Mouse (Mus musculus) midbrain, postnatal 0 days (tissue): ENCODE data around the gene Cmya5. TPM values are rescaled to one million over a fixed set of nuclear protein-coding genes. Genes with fewer than 3 reads are reported as not detected.

Experiments used
- ATAC-seq: fragments of 200-750 bp; cut with Nextera tagmentation; 2 replicates; pipeline ENCODE4 v1.8.0; 2017; ENCODE audit warnings: moderate number of reproducible peaks, mild to moderate bottlenecking, moderate TSS enrichment, moderate library complexity; ENCODE audit not compliant: low FRiP score
- DNase-seq: peaks from one replicate; pipeline ENCODE4 v3.0.0-alpha.2; 2015; ENCODE audit warnings: low spot score
- H3K27ac ChIP-seq: fragments of 300-500 bp; sonication (generic); 2 replicates; pipeline ENCODE4 v1.5.1; 2014; ENCODE audit warnings: low read depth, mild to moderate bottlenecking, low read length, mixed read lengths
- H3K27me3 ChIP-seq: fragments of 300-500 bp; sonication (generic); 2 replicates; pipeline ENCODE4 v1.6.1; 2014; ENCODE audit warnings: low read length, control low read depth, mixed read lengths; ENCODE audit not compliant: insufficient read depth
- H3K36me3 ChIP-seq: fragments of 300-500 bp; sonication (generic); 2 replicates; pipeline ENCODE4 v1.6.1; 2014; ENCODE audit warnings: low read length, control low read depth, mixed read lengths; ENCODE audit not compliant: insufficient read depth
- H3K4me1 ChIP-seq: fragments of 300-500 bp; sonication (generic); 2 replicates; pipeline ENCODE4 v1.6.1; 2014; ENCODE audit warnings: mild to moderate bottlenecking, control low read depth, antibody characterized with exemption, low read length, mixed read lengths; ENCODE audit not compliant: insufficient read depth
- H3K4me2 ChIP-seq: fragments of 300-500 bp; sonication (generic); 2 replicates; pipeline ENCODE4 v1.6.1; 2014; ENCODE audit warnings: low read depth, mild to moderate bottlenecking, low read length, mixed read lengths; ENCODE audit not compliant: poor library complexity, severe bottlenecking
- H3K4me3 ChIP-seq: fragments of 300-500 bp; sonication (generic); 2 replicates; pipeline ENCODE4 v1.5.1; 2014; ENCODE audit warnings: low read depth, mild to moderate bottlenecking, low read length, moderate library complexity
- H3K9ac ChIP-seq: fragments of 300-500 bp; sonication (generic); replicated peaks from 2 replicates; pipeline ENCODE4 v1.6.1; 2014; ENCODE audit warnings: mild to moderate bottlenecking, low read length, moderate library complexity, mixed read lengths; ENCODE audit not compliant: poor library complexity, severe bottlenecking
- H3K9me3 ChIP-seq: fragments of 300-500 bp; sonication (generic); 2 replicates; pipeline ENCODE4 v1.6.1; 2016; ENCODE audit warnings: low read length, control low read depth
- CTCF ChIP-seq: IDR thresholded peaks from 2 replicates; pipeline ENCODE4 v1.5.1; 2016; ENCODE audit warnings: antibody characterized with exemption, mild to moderate bottlenecking
- WGBS: fragments of 180-500 bp; shearing (Covaris S2); extraction: QIAGEN DNeasy Blood & Tissue Kit; methylation state at CpG from one replicate; pipeline ENCODE4 v1.1.7; 2014; 5-methylcytosine and 5-hydroxymethylcytosine counted together
- polyA plus RNA-seq: library from polyadenylated mRNA; unstranded; fragments of >200 nt; fragmentation: Nextera tagmentation; extraction: Ambion mirVana; gene quantifications from 2 replicates; pipeline ENCODE4 v1.2.1, GENCODE M21; 2015
- total RNA-seq: library from RNA; depleted of rRNA; stranded (reverse); fragments of >200 nt; gene quantifications from 2 replicates; pipeline ENCODE4 v1.2.3, GENCODE M21; 2014

The Cmya5 gene
- total and polyA plus RNA-seq, 2 experiments from 2014 or later: 0.16 to 0.71 TPM

GRCm38 (mm10) chr13:93102340-93103090 lies 42.0 kb downstream of the Cmya5 start:
- no peak for TF ChIP-seq CTCF
- Histone ChIP-seq H3K36me3 (no peaks in the 10 kb centered on the region), H3K9ac (no peak overlapping the region), H3K27me3 (no peaks in the 10 kb centered on the region), H3K27ac (no peak overlapping the region), H3K4me3 (no peak overlapping the region), H3K4me1 (no peaks in the 10 kb centered on the region), H3K9me3 (no peaks in the 10 kb centered on the region), H3K4me2 (no peak overlapping the region)
- 66% methylated on average over 4 of the region's 4 CpGs for whole genome bisulfite sequencing
- no peak for ATAC-seq
- no peak for DNase-seq

- Histone ChIP-seq H3K4me3 (no peak overlapping the region), H3K9me3 (no peaks in the 10 kb centered on the region), H3K4me1 (no peaks in the 10 kb centered on the region), H3K27ac (no peak overlapping the region), H3K4me2 (no peak overlapping the region), H3K9ac (no peak overlapping the region), H3K27me3 (no peaks in the 10 kb centered on the region), H3K36me3 (no peaks in the 10 kb centered on the region)
- DNase-seq (no peak), ATAC-seq (no peak)
- no peak for TF ChIP-seq CTCF
- 82% methylated on average over 3 of the region's 3 CpGs for WGBS
Observed at GRCm38 (mm10) chr13:93098596-93098995, 45.9 kb downstream of the Cmya5 start.

GRCm38 (mm10) chr13:93096643-93097042 lies 47.9 kb downstream of the Cmya5 start:
- WGBS: 91% methylated on average over 6 of the region's 6 CpGs

GRCm38 (mm10) chr13:93095097-93095791 lies 49.3 kb downstream of the Cmya5 start:
- Histone ChIP-seq H3K9ac (no peak overlapping the region), H3K36me3 (no peaks in the 10 kb centered on the region), H3K9me3 (no peaks in the 10 kb centered on the region), H3K27me3 (no peaks in the 10 kb centered on the region), H3K27ac (no peak overlapping the region), H3K4me2 (no peak overlapping the region), H3K4me1 (no peaks in the 10 kb centered on the region), H3K4me3 (no peak overlapping the region)
- 89% methylated on average over 15 of the region's 15 CpGs for WGBS
- no peak for DNase-seq
- TF ChIP-seq CTCF: no peak
- no peak for ATAC-seq

More at GRCm38 (mm10) chr13:93096643-93097042, 47.9 kb downstream of the Cmya5 start:
- Histone ChIP-seq H3K4me3 (no peak overlapping the region), H3K27me3 (no peaks in the 10 kb centered on the region), H3K9me3 (no peaks in the 10 kb centered on the region), H3K36me3 (no peaks in the 10 kb centered on the region), H3K4me1 (no peaks in the 10 kb centered on the region), H3K27ac (no peak overlapping the region), H3K4me2 (no peak overlapping the region), H3K9ac (no peak overlapping the region)
- DNase-seq: no peak
- no peak for ATAC-seq
- no peak for TF ChIP-seq CTCF

- no peak for TF ChIP-seq CTCF
- Histone ChIP-seq H3K27ac (no peak overlapping the region), H3K4me2 (no peak overlapping the region), H3K4me3 (no peak overlapping the region), H3K36me3 (no peaks in the 10 kb centered on the region), H3K4me1 (no peaks in the 10 kb centered on the region), H3K27me3 (no peaks in the 10 kb centered on the region), H3K9me3 (no peaks in the 10 kb centered on the region), H3K9ac (no peak overlapping the region)
- whole genome bisulfite sequencing: 82% methylated on average over 10 of the region's 10 CpGs
- DNase-seq: peak; percentile 33
- no peak for ATAC-seq
Observed at GRCm38 (mm10) chr13:93094204-93094935, 50.2 kb downstream of the Cmya5 start.
